Mouse (Mus musculus) ovary, postnatal 36 days (tissue): ENCODE results near the gene Fam160a2.

ENCODE experiments used
- DNase-seq: peaks from one replicate; pipeline ENCODE4 v3.0.0; 2022; ENCODE audit warnings: low spot score, mixed read lengths

Gene Fam160a2

GRCm38 (mm10) chr7:105399935-105400624, at the start of gene Fam160a2:
Fam160a2 (minus strand) TSS chr7:105400054.
- peak; percentile 100 for DNase-seq

GRCm38 (mm10) chr7:105445076-105445475, 45.2 kb upstream of the Fam160a2 start:
- DNase-seq: no peak

- DNase-seq: no peak
Measured at GRCm38 (mm10) chr7:105441426-105441825, 41.6 kb upstream of the Fam160a2 start.

GRCm38 (mm10) chr7:105437979-105438772, 38.3 kb upstream of the Fam160a2 start:
- no peak for DNase-seq

- DNase-seq: no peak
Measured at GRCm38 (mm10) chr7:105434798-105435197, 34.9 kb upstream of the Fam160a2 start.

GRCm38 (mm10) chr7:105433859-105434258, 34.0 kb upstream of the Fam160a2 start:
- DNase-seq: no peak

GRCm38 (mm10) chr7:105432058-105432457, 32.2 kb upstream of the Fam160a2 start:
- no peak for DNase-seq

GRCm38 (mm10) chr7:105426051-105426450, 26.2 kb upstream of the Fam160a2 start:
- DNase-seq: no peak

- DNase-seq: no peak
Measured at GRCm38 (mm10) chr7:105425424-105426043, 25.7 kb upstream of the Fam160a2 start, which contains the start of gene Cckbr. Cckbr (plus strand) TSS chr7:105425731.

GRCm38 (mm10) chr7:105424368-105424767, 24.5 kb upstream of the Fam160a2 start:
- DNase-seq: no peak

- no peak for DNase-seq
Measured at GRCm38 (mm10) chr7:105420903-105421302, 21.0 kb upstream of the Fam160a2 start.

GRCm38 (mm10) chr7:105418106-105418505, 18.3 kb upstream of the Fam160a2 start:
- no peak for DNase-seq

GRCm38 (mm10) chr7:105416529-105416928, 16.7 kb upstream of the Fam160a2 start:
- DNase-seq: no peak

- DNase-seq: no peak
Measured at GRCm38 (mm10) chr7:105414385-105414784, 14.5 kb upstream of the Fam160a2 start.

GRCm38 (mm10) chr7:105411874-105412632, 12.2 kb upstream of the Fam160a2 start:
- peak; percentile 70 for DNase-seq

- no peak for DNase-seq
Measured at GRCm38 (mm10) chr7:105406322-105406721, 6.5 kb upstream of the Fam160a2 start.

- DNase-seq: no peak
Measured at GRCm38 (mm10) chr7:105404268-105404667, 4.4 kb upstream of the Fam160a2 start, which contains the start of gene Cnga4. Cnga4 (plus strand) TSS chr7:105404568.

- DNase-seq: no peak
Measured at GRCm38 (mm10) chr7:105399058-105399934, 558 bp downstream of the Fam160a2 start.

- DNase-seq: no peak
Measured at GRCm38 (mm10) chr7:105396126-105396525, 3.7 kb downstream of the Fam160a2 start.

GRCm38 (mm10) chr7:105395131-105395820, 4.6 kb downstream of the Fam160a2 start:
- no peak for DNase-seq
